Mouse (Mus musculus) frontal cortex, postnatal 14 days (tissue): ENCODE measurements around the gene Rpl38.

Experiments
- DNase-seq, 2 experiments: peaks; one replicate each; pipeline ENCODE4 v3.0.0; 2022; ENCODE audit warnings: low spot score in 2 of 2

Rpl38 gene

DNA sequence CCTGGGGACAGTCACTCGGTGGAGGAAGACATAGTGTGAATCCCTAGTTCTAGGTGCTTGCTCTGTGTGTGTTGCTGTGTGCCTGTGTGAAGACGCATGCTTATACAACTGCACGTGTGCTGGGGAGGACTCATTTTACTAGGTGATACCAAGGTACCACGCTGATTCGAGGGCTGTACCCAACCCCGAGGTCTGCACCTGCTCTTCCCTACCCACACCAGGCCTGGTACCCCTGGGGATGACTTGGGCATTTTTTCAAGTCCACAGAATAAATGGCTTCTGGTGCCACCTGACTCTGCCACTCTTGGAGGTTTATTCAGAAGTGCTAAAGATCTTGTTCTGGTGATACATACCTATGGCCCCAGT, 34.7 kb downstream of the Rpl38 start:
- DNase-seq: no peak

DNA sequence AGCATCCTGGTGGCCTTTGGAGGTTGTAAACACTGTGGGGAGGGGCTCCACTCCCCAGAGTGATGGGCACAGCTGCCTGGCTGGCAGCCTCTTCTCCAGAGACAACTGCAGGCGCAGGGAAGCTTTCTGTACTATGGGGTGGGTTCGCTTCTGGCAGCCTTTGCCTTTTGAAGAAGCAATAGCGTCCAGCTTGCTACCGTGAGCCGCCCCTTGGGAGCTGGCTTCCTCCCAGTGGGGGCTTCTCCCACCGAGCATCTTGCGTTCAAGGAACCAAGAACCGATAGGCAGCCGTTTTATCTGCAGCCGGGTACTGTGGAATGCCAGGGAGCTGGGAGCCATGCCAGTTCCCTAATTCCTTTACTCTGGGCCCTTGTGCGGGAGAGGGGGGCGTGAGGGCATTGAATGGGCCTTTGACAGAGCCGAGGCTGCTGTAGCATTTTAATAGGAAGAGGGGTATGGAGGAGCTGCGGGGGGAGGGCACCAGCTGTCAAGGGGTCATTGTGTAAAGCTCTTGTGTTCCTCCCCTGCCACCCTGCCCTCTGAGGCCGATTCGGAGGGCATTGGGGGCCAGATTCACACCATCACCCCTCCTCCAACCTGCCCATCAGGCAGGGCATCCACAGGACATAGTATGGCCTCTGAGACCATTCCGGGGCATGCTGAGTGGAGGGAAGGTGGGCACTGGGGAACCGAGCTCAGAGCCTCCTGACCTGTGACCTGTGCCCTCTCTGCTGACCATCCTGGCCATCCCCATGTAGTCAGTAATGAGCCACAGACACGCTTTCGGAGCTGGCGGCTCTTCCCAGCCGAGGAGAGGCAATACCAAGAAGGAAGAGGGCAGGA, 36.0 kb downstream of the Rpl38 start:
- DNase-seq: peak; percentile 53 to 63

DNA sequence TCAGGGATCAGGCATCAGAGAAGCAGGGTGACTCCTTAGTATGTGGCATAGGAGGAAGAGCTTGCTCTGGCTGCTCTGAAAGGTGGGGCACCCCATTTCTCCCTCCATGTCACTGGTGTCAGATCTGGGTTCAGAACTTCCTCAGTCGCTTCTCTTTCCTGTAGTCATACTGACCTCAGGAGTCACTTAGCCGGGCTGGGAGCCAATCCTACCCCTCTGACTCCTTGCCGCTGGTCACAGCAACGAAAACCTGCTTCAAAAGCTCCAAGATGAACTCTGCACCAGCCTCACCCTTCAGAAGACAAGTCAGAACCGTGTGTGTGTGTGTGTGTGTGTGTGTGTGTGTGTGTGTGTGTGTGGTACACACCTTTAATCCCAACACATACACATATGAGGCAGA, 38.0 kb downstream of the Rpl38 start:
- no peak for DNase-seq

DNA sequence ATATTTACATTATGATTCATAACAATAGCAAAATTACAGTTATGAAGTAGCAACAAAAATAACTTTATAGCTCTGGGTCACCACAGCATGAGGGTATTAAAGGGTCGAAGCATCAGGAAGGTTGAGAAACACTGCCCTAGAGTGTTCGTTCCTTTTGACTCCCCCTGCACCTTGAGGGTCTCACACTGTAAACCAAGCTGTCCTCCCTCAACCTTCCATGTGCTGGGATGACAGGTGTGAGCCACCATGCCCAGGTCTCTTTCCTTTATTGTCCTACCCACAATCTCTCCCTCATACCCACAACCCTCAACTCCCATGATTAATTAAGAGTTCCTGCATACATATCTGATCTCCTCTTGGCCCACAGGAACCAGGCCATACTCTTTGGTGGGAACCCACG, 43.1 kb downstream of the Rpl38 start:
- no peak for DNase-seq

DNA sequence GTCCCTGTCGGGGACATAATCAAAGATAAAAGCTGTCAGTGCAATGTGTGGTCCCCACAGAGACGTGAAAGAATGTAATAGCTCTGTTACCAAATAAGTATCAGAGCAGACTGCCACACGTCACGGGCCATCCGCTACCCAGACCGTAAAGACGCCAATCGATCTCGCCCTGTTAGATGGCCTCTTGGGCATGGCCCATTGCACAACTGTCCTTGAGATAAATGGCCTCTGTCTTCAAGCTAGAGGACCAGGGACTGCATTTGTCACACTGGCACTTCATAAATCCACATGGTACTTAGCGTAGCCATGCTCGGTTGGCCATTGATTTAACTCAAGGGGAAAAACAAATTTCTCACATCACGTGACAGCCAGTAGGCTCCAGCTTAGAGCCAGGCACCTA, 43.5 kb downstream of the Rpl38 start:
- DNase-seq: no peak

DNA sequence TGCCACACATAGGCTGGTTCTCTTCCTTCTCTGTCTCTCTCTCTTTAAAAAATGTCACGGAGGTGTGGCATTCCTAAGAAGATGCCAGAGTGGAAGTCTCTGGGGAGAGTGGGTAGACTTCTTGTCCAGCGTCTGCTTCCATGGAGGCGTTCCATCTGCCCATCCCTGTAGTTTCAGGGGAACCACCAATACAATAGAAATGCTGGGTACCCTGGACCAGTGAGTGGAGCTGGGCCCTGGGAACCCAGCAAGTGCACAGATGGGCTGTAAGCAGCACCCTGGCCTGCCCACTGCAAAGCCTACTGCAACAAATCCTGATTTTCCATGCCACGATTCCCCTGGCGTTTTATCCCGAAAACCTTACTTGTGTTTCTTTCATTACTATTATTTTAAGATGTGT, 46.2 kb downstream of the Rpl38 start:
- no peak for DNase-seq

DNA sequence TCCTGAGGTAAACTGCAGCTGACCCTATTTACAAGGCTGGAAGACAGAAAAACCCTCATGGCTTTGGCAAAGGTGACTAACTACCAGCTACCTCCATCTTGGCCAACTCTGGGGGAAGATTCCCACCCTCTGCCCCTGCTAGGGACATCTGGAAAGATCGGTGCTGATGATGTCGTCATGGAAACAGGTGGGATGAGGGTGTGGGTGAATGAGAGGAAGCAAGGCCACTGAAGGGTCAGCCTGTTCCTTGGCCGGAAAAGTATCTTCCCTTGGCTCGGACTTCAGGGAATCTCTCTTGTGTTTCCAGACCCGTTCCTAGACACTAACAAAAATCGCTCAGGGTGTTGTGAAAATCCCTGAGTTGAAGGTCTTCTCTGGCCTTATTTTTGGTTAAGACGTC, 47.2 kb downstream of the Rpl38 start:
- no peak for DNase-seq

DNA sequence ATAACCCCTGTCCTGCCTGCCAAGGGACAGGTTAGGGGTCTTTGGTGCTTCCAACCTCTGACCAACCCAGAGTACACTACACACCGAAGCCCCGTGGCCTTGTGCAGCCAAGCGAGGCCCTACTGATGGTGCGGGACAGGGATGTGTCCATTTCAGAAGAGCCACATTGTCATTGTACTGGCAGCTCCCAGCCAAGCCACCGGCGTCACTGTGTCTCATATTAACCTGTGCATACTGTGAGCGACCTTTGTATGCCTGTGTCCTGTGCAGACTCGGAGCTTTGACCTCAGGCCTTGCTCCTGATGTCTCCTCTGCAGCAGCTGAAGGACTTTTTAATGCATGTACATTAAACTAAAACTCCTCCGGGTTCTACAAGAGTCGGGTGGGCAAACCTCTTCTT, 52.2 kb downstream of the Rpl38 start:
- no peak for DNase-seq
